Mouse (Mus musculus): Measurements from ENCODE around the gene Atp6v0e. TPM values are rescaled to one million over a fixed set of nuclear protein-coding genes. Genes with fewer than 3 reads are reported as not detected.

Gene Atp6v0e
- polyA plus RNA-seq, 1 experiment from 2014 or later = 140 TPM

DNA sequence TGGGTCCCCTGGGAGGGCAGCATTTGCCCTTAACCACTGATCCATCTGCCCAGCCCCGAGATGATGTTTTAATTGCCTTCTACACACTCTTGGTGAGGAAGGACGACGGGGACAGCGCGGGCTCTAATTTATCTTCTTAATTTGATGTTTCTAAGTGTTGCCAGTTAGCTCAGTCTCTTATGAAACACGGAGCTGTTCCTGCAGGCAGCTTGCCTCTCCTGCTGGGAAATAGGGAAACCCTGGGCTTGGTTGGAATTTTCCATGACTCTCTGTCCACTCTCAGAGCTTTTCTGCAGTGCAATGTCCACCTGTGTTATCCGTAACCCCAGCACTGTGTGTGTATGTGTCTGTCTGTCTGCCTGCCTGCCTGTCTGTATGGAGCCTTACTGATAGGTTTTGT, 30.4 kb downstream of the Atp6v0e start:
- H3K4me2 ChIP-seq (replicated peaks) = no peak overlapping the region
- H3K4me3 ChIP-seq = no peak overlapping the region
- peak overlapping the region; percentile 3; the same call in 1 of the 2 replicates for H3K27ac ChIP-seq (replicated peaks)
- no peaks in the 10 kb centered on the region for H3K27me3 ChIP-seq
- H3K9ac ChIP-seq (replicated peaks) = no peak overlapping the region
- H3K4me1 ChIP-seq = peaks cover 35% of the 10 kb centered on the region
- H3K9me3 ChIP-seq = no peaks in the 10 kb centered on the region
- no peak for ATAC-seq (replicated peaks)
- H3K36me3 ChIP-seq = peaks cover 28% of the 10 kb centered on the region
- 76% methylated on average over 7 of the region's 7 CpGs for WGBS

DNA sequence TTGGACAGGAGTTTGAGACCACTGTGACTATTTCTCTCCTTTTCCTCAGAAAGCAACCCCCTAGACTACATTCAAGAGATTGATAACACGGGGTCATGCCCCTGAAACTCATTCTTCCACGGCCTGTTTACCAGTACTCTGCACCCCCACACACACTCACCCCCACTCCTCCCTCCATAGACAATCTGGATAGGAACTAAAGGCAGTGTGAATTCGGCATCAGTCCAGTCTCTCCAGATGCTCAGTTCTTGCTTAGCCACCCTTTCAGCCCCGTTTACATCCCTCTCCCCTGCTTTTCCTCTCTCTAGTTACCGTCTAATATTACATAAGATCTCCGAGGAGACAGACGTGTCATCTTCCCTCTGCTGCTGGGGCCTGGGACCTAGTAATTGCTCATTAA, 31.1 kb downstream of the Atp6v0e start:
- peaks cover 34% of the 10 kb centered on the region for H3K36me3 ChIP-seq
- H3K27ac ChIP-seq (replicated peaks) = peak overlapping the region; percentile 3; the same call in 1 of the 2 replicates
- no peak for ATAC-seq (replicated peaks)
- H3K9me3 ChIP-seq = no peaks in the 10 kb centered on the region
- H3K4me1 ChIP-seq = peaks cover 27% of the 10 kb centered on the region
- H3K4me2 ChIP-seq (replicated peaks) = no peak overlapping the region
- no peak overlapping the region for H3K4me3 ChIP-seq
- WGBS = 57% methylated on average over 7 of the region's 7 CpGs
- H3K9ac ChIP-seq (replicated peaks) = no peak overlapping the region
- H3K27me3 ChIP-seq = no peaks in the 10 kb centered on the region

DNA sequence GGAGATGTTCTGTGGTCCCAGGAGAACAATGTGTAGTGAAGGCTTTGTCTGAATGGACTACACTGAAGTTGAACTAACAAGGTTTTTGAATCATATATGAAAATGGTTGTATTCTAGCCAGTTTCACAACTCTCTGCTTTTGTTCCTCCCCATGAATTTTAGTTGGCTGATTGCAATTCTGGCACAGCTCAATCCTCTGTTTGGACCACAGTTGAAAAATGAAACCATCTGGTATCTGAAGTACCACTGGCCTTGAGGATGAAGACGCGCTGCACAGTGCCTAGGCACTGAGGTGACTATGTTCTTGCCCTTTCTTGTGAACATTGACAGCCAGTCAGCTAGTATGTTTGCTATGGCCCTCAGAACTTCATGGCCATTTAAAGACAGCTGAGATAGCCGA, 32.2 kb downstream of the Atp6v0e start:
- H3K27ac ChIP-seq (replicated peaks) = no peak overlapping the region
- ATAC-seq (replicated peaks) = no peak
- 88% methylated on average over 3 of the region's 3 CpGs for WGBS

DNA sequence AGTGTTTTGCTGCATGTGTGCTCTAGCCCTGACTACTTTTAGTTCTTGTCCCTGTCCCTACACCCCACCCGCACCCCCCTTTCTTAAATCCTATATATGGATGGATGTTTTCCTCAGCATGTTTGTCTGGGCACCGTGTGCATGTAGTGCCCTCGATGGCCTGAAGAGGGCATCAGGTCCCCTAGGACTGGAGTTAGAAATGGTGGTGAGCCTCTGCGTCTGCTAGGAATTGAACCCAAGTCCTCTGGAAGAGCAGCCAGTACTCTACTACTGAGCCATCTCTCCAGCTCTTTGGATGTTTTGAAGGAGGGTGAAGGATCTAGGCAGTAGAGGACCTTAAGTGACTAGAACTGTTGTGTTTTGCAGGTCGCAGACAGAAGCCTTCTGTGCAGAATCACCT, 35.8 kb downstream of the Atp6v0e start:
- no peaks in the 10 kb centered on the region for H3K9me3 ChIP-seq
- no peak for ATAC-seq (replicated peaks)
- no peak overlapping the region for H3K27ac ChIP-seq (replicated peaks)
- H3K36me3 ChIP-seq = peaks cover 47% of the 10 kb centered on the region
- no peak overlapping the region for H3K4me2 ChIP-seq (replicated peaks)
- WGBS = 88% methylated on average over 5 of the region's 5 CpGs
- H3K9ac ChIP-seq (replicated peaks) = no peak overlapping the region
- 0 out of 2 replicates have a peak, but pooled peaks cover 7% of the 10 kb centered on the region for H3K4me1 ChIP-seq
- no peaks in the 10 kb centered on the region for H3K27me3 ChIP-seq
- H3K4me3 ChIP-seq = no peak overlapping the region

More for the DNA sequence above, 32.2 kb downstream of the Atp6v0e start:
- H3K9me3 ChIP-seq = no peaks in the 10 kb centered on the region
- peaks cover 44% of the 10 kb centered on the region for H3K36me3 ChIP-seq
- H3K4me1 ChIP-seq = peaks cover 17% of the 10 kb centered on the region
- H3K4me2 ChIP-seq (replicated peaks) = no peak overlapping the region
- H3K27me3 ChIP-seq = no peaks in the 10 kb centered on the region
- no peak overlapping the region for H3K9ac ChIP-seq (replicated peaks)
- no peak overlapping the region for H3K4me3 ChIP-seq

DNA sequence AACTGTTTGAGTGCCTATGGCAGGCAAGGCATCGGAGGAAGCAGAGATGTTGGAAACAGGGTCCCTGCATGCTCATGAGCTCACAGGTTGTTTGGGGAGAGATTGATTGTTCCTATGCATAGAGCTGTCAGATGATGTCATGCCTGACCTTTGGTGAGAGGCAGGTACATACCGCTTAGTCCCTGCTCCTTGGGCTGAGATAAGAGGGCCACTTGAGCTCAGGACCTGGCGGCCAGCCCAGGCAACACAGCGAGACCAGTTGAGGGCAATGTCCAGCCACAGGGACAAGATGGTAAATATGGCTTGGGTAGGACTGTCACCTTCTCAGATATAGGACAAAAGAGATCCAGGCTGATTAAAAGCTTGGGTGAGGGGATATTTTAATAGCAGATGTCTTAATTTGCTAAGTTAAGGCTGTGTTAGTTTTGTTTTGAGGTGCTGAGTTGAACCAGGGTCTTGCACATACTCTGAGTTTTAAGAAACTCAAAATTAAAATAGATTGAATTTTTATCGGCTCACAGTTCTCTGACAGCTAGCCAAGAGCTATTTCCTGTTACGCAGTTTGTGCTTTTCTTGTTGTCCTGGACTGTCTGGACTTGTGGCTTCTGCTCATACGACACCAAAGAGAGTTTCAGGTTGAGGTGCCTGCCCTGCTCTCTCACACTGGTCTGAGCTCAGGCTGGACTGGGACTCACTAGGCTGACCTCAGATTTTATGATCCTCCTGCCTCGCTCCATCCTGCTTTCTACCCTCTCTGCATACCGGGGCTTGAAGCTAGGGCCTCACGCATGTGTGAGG, 37.0 kb downstream of the Atp6v0e start:
- H3K27me3 ChIP-seq = no peaks in the 10 kb centered on the region
- H3K4me1 ChIP-seq = no peaks in the 10 kb centered on the region
- 94% methylated on average over 10 of the region's 10 CpGs for WGBS
- H3K9ac ChIP-seq (replicated peaks) = no peak overlapping the region
- H3K36me3 ChIP-seq = peaks cover 50% of the 10 kb centered on the region
- H3K27ac ChIP-seq (replicated peaks) = no peak overlapping the region
- H3K4me3 ChIP-seq = no peak overlapping the region
- ATAC-seq (replicated peaks) = no peak
- H3K9me3 ChIP-seq = no peaks in the 10 kb centered on the region
- no peak overlapping the region for H3K4me2 ChIP-seq (replicated peaks)

DNA sequence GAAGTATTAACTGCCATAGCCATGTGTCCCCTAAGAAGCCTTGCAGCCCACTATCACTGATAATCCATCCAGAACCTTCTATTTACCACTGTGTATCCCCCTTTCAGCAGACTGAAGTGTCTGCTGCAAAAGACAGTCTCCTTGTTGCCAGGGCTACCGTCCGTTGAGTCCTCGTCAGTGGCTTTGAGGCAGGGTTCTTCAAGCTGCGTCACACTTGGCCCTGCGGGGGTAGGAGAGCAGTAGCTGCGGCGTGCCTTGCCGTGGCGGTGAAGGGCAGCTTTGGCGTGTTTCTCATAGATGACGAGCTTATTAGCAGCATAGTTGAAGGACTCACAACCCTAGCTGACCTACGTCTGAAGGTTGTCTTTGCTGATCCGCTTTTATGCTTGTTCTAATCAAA, 38.5 kb downstream of the Atp6v0e start:
- H3K4me1 ChIP-seq = no peaks in the 10 kb centered on the region
- no peak overlapping the region for H3K27ac ChIP-seq (replicated peaks)
- no peak overlapping the region for H3K9ac ChIP-seq (replicated peaks)
- no peaks in the 10 kb centered on the region for H3K9me3 ChIP-seq
- no peak for ATAC-seq (replicated peaks)
- WGBS = 79% methylated on average over 13 of the region's 13 CpGs
- H3K27me3 ChIP-seq = no peaks in the 10 kb centered on the region
- no peak overlapping the region for H3K4me3 ChIP-seq
- H3K36me3 ChIP-seq = peaks cover 38% of the 10 kb centered on the region
- H3K4me2 ChIP-seq (replicated peaks) = no peak overlapping the region

DNA sequence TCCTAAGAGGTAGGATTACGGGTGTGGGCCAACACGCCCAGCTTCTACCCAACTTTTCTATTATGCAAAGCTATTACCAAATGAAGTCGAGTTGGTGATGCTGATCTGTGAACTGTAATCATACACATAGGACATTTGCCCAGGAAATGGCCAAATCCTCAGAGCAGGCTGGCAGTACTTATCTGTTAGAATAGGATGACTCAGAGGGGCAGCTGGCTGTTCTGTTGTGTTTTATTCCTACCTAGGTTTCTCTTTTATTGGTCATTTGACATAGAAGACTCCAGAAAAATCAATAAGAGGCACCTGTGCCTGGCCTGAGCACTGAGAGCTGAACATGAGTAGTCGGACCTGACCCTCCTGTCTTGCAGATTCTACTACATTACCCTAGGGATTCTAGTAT, 39.6 kb downstream of the Atp6v0e start:
- 90% methylated on average over 4 of the region's 4 CpGs for WGBS
- H3K27me3 ChIP-seq = no peaks in the 10 kb centered on the region
- H3K36me3 ChIP-seq = peaks cover 30% of the 10 kb centered on the region
- no peaks in the 10 kb centered on the region for H3K4me1 ChIP-seq
- no peak overlapping the region for H3K9ac ChIP-seq (replicated peaks)
- no peak overlapping the region for H3K4me3 ChIP-seq
- H3K9me3 ChIP-seq = no peaks in the 10 kb centered on the region
- no peak overlapping the region for H3K4me2 ChIP-seq (replicated peaks)
- no peak overlapping the region for H3K27ac ChIP-seq (replicated peaks)
- ATAC-seq (replicated peaks) = no peak

DNA sequence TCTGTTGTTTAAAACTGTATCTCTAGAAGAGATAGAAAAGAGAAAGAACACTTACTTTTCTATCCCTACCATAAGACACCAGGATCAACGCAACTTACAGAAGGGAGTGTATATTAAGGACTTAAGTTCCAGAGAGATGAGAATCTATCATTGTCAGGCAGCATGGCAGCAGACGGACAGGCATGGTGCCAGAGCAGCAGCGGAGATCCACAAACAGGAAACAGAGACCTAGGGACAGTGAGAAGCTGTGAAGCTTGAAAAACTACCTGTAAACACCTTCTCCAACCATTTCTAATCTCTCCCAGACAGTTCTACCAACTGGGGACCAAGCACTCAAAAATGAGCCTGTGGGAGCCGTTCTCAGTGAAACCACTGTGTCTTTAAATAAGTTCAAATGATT, 40.6 kb downstream of the Atp6v0e start:
- Histone ChIP-seq H3K4me3 (no peak overlapping the region), H3K4me2 (replicated peaks) (no peak overlapping the region), H3K4me1 (peaks cover 3% of the 10 kb centered on the region), H3K9ac (replicated peaks) (no peak overlapping the region), H3K36me3 (peaks cover 21% of the 10 kb centered on the region), H3K27ac (replicated peaks) (no peak overlapping the region), H3K27me3 (no peaks in the 10 kb centered on the region), H3K9me3 (no peaks in the 10 kb centered on the region)
- WGBS = 84% methylated on average over 4 of the region's 4 CpGs
- no peak for ATAC-seq (replicated peaks)

DNA sequence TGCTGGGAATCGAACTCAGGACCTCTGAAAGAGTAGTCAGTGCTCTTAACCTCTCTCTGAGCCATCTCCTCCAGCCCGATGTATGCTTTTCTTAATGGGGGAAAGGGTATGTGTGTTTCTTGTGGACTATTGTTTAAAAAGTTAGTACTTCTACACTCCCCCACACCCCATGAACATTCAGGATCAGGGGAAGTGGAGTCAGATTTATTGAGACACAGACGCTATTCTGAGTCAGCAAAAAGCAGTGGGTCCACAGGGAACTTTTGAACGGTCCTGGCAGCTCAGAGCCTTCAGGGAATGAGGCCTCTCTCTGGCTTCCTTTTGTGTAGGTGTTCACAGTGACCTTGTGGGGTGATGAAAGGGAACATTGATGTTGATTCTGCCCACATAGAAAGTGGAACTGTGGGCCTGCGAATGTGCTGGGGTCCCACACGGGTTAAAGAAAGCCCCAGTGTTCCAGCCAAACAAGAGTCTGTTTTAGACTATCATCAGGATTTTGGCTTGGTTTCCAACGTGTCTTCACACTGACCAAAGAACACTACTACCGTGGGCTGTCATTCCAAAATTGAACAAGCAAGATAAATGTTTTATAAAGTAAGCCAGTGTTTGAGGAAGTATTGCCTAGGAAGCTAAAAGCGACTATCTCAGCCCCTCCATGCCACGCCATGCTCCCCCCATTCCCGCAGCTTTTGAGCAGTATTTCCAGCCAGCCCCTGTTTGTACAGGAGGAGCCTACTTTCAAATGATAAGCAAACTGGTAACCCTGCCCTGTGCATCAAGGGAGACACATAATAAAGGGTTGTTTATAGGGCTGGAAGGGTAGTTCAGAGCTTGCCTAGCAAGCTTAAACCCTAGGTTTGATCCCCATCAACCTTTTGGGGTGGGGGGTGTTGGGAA, 42.7 kb downstream of the Atp6v0e start:
- Histone ChIP-seq H3K36me3 (0 out of 2 replicates have a peak, but pooled peaks cover 3% of the 10 kb centered on the region), H3K4me1 (peaks cover 14% of the 10 kb centered on the region), H3K27ac (replicated peaks) (no peak overlapping the region), H3K4me3 (no peak overlapping the region), H3K9me3 (no peaks in the 10 kb centered on the region), H3K9ac (replicated peaks) (no peak overlapping the region), H3K27me3 (no peaks in the 10 kb centered on the region), H3K4me2 (replicated peaks) (no peak overlapping the region)
- no peak for ATAC-seq (replicated peaks)
- 80% methylated on average over 11 of the region's 11 CpGs for WGBS

DNA sequence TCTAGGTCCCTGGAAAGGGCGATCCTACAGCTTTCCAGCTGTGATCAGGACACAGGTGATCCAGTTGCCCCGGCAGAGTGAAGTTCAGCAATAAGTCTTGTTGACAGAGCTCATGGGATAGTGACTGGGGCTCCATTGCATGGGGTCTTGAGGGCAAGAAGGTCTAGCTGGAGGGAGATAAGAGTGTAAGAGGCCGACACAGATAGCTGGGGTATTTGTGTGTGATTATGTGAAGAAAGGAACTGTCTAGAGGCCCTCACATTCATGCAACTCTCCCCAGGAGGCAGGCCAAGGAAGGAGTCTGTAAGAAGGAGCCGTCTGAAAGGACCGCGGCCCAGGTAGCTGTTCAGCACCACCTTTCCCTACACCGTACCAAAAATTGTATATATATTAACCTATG, 44.0 kb downstream of the Atp6v0e start:
- Histone ChIP-seq H3K4me3 (no peak overlapping the region), H3K36me3 (0 out of 2 replicates have a peak, but pooled peaks cover 3% of the 10 kb centered on the region), H3K4me2 (replicated peaks) (no peak overlapping the region), H3K27ac (replicated peaks) (no peak overlapping the region), H3K9me3 (no peaks in the 10 kb centered on the region), H3K4me1 (peaks cover 19% of the 10 kb centered on the region), H3K27me3 (no peaks in the 10 kb centered on the region), H3K9ac (replicated peaks) (no peak overlapping the region)
- ATAC-seq (replicated peaks) = no peak
- WGBS = 75% methylated on average over 7 of the region's 7 CpGs

DNA sequence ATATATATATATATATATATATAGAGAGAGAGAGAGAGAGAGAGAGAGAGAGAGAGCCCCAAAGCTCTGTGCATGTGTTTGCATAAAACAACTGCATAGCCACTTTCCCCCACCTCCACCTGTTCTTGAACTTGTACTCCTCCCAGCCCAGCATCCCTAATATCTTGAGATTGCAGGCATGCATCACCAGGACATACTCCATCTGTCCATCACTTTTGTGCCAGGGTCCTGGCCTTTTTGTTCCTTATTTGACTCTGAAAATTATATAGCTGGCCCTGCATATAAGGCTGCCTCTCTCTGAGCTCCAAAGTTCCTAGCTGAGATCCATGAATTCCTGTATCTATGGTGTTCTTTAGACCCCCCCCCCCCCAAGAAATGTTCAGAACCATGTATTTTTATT, 45.5 kb downstream of the Atp6v0e start:
- Histone ChIP-seq H3K4me3 (no peak overlapping the region), H3K4me2 (replicated peaks) (no peak overlapping the region), H3K4me1 (peaks cover 19% of the 10 kb centered on the region), H3K27me3 (no peaks in the 10 kb centered on the region), H3K9me3 (no peaks in the 10 kb centered on the region), H3K9ac (replicated peaks) (no peak overlapping the region), H3K27ac (replicated peaks) (no peak overlapping the region), H3K36me3 (0 out of 2 replicates have a peak, but pooled peaks cover 3% of the 10 kb centered on the region)
- ATAC-seq (replicated peaks) = no peak

DNA sequence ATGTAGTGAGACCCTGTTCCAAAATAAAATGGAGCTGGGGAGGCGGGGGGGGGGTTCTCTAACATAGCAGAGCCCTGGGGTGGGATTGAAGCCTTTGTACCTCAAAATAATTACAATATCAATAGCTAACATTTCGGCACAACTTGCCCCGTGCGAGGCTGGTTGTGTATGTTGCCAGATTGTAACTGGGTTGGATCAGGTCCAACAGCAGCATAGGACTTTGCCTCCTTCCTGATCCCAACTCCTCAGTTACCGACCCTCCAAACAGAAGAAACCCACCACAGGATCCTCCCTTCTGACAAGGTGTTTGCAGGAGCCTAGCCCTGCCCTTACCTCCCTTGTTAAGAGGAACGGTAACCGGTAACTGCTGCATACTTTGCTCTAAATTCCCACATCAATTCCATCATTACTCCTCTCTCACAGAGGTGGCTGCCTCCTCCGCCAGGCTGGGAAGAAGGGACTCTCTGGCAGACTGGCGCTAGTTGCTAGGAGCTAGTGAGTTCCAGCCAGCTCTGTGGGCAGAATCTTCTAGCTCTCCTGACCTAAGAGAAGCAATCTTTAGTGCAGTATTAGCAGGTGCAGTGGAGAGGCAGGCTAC, 46.1 kb downstream of the Atp6v0e start:
- Histone ChIP-seq H3K9ac (replicated peaks) (no peak overlapping the region), H3K27ac (replicated peaks) (peak overlapping the region; percentile 39), H3K4me2 (replicated peaks) (no peak overlapping the region)

More for the DNA sequence above, 46.1 kb downstream of the Atp6v0e start:
- Histone ChIP-seq H3K36me3 (0 out of 2 replicates have a peak, but pooled peaks cover 3% of the 10 kb centered on the region), H3K27me3 (no peaks in the 10 kb centered on the region), H3K4me3 (no peak overlapping the region), H3K4me1 (peaks cover 19% of the 10 kb centered on the region), H3K9me3 (no peaks in the 10 kb centered on the region)
- 35% methylated on average over 9 of the region's 9 CpGs for WGBS
- no peak for ATAC-seq (replicated peaks)

All from forebrain, embryonic 15.5 days (tissue).